Mouse (Mus musculus): ENCODE data around the gene Plb1. TPM values are rescaled to one million over a fixed set of nuclear protein-coding genes. Genes with fewer than 3 reads are reported as not detected.

The Plb1 gene
- polyA plus RNA-seq, 1 experiment from 2014 or later = not detected

DNA sequence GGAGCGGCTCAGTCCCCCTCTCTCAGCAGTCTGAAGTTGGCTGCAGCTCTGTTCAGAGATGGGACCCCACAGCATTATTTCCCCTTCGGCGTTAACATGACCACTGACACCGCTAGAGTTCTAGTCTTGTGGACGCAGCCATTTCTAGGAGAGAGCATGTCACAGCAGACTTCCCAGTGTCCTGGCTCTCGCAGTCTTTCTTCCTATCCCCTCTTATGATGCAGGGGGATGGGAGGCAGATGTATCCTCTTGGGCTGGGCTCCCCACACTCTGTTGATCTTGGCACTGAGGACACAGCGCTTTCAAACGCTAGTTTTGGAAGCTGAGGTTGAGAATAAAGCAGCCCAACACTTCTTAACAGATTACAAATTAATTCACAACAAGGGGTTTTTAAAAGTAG is 24.0 kb upstream of the Plb1 start:
- 64% methylated on average over 8 of the region's 8 CpGs for WGBS (ENCODE audit: insufficient replicate concordance)
- no peak overlapping the region for H3K27ac ChIP-seq
- no peak overlapping the region for H3K4me3 ChIP-seq
- H3K4me2 ChIP-seq = no peak overlapping the region
- H3K9ac ChIP-seq = no peak overlapping the region
- no peaks in the 10 kb centered on the region for H3K9me3 ChIP-seq (replicated peaks)
- no peaks in the 10 kb centered on the region for H3K36me3 ChIP-seq
- H3K27me3 ChIP-seq (replicated peaks) = no peaks in the 10 kb centered on the region
- ATAC-seq = no peak
- no peaks in the 10 kb centered on the region for H3K4me1 ChIP-seq

DNA sequence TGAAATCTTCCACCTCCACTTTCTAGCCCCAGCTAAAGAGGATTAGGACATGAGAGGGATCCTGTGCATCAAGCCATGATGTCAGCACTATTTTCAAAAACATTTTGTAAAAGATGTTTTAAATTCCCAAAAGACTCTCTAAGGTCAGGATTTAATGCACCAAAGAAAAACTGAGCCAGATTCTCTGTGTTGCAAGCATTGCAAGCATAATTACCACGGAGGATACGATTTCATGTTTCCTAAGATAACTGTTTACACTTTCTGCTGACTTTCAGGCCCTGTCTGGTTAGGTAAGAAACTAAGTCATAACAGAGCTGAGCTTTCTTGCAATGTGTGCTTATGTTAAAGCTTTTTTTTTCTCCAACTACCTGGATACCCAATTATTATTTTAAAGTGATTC is 21.5 kb upstream of the Plb1 start:
- Histone ChIP-seq H3K4me3 (no peak overlapping the region), H3K4me1 (no peaks in the 10 kb centered on the region), H3K27ac (no peak overlapping the region), H3K4me2 (no peak overlapping the region), H3K36me3 (no peaks in the 10 kb centered on the region), H3K27me3 (replicated peaks) (no peaks in the 10 kb centered on the region), H3K9ac (no peak overlapping the region), H3K9me3 (replicated peaks) (no peaks in the 10 kb centered on the region)
- ATAC-seq = no peak
- WGBS (ENCODE audit: insufficient replicate concordance) = 57% methylated on average over 2 of the region's 2 CpGs

DNA sequence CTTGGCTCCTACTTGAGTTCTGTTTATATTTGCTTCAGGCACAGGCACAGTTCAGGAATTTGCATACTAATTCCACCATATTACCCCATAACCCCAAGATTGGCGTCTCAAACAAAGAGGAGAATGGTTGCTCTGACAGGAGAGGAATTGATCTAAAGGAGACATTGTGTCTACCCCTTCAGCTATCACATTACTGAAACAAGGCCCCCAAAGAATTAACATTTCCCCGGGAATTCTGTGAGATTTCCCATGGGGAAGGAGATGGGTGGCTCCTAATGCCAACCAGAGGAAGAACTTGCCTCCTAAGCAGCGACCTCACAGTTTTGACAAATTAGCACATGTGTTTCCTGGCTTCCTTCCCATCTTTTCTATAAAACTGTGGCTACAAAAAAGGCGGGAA is 18.8 kb upstream of the Plb1 start:
- no peaks in the 10 kb centered on the region for H3K4me1 ChIP-seq
- no peaks in the 10 kb centered on the region for H3K36me3 ChIP-seq
- H3K27ac ChIP-seq = no peak overlapping the region
- H3K4me2 ChIP-seq = no peak overlapping the region
- H3K9me3 ChIP-seq (replicated peaks) = no peaks in the 10 kb centered on the region
- H3K9ac ChIP-seq = no peak overlapping the region
- no peak for ATAC-seq
- 61% methylated on average over 4 of the region's 4 CpGs for WGBS (ENCODE audit: insufficient replicate concordance)
- H3K4me3 ChIP-seq = no peak overlapping the region
- H3K27me3 ChIP-seq (replicated peaks) = no peaks in the 10 kb centered on the region

DNA sequence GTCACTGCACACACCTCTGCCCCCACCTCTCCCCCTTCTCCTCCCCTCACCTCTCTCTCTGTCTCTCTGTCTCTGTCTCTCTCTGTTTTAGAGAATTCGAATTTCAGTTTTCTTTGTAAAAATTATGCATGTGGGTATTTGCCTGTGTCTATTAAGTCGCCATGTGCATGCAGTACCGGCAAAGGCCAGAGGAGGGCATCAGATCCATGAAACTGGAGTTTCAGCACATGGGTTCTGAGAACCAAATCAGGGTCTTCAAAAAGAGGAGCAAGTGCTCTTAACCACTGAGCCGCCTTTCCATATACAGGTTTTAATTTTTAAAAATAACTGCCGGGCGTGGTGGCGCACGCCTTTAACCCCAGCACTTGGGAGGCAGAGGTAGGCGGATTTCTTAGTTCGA is 17.0 kb upstream of the Plb1 start:
- H3K9ac ChIP-seq = no peak overlapping the region
- no peaks in the 10 kb centered on the region for H3K27me3 ChIP-seq (replicated peaks)
- H3K36me3 ChIP-seq = no peaks in the 10 kb centered on the region
- 64% methylated on average over 10 of the region's 10 CpGs for whole genome bisulfite sequencing (ENCODE audit: insufficient replicate concordance)
- no peaks in the 10 kb centered on the region for H3K4me1 ChIP-seq
- ATAC-seq = no peak
- H3K4me2 ChIP-seq = no peak overlapping the region
- no peak overlapping the region for H3K4me3 ChIP-seq
- H3K9me3 ChIP-seq (replicated peaks) = no peaks in the 10 kb centered on the region
- no peak overlapping the region for H3K27ac ChIP-seq

DNA sequence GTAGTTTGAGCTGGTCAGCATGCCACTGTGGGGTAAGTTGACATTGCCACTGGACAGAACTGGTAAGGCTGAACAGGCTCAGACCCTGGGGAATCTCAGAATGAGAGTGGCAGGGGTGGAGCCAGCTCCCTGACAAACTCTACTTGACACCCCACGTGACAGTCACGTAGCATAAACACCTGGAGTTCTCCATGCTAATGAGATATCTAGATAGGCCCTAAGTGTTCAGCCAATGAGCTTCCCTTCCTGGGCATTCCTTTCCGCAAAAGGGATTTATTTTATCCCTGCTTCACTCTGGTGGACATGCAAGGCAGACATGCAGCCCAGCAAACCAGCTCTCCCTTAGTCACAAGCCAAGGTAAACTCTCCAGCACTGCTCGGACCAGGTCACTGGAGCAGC is 16.0 kb upstream of the Plb1 start:
- no peak overlapping the region for H3K27ac ChIP-seq
- ATAC-seq = no peak
- no peaks in the 10 kb centered on the region for H3K36me3 ChIP-seq
- no peak overlapping the region for H3K9ac ChIP-seq
- H3K27me3 ChIP-seq (replicated peaks) = no peaks in the 10 kb centered on the region
- no peaks in the 10 kb centered on the region for H3K9me3 ChIP-seq (replicated peaks)
- H3K4me2 ChIP-seq = no peak overlapping the region
- H3K4me1 ChIP-seq = no peaks in the 10 kb centered on the region
- 53% methylated on average over 4 of the region's 4 CpGs for WGBS (ENCODE audit: insufficient replicate concordance)
- H3K4me3 ChIP-seq = no peak overlapping the region

DNA sequence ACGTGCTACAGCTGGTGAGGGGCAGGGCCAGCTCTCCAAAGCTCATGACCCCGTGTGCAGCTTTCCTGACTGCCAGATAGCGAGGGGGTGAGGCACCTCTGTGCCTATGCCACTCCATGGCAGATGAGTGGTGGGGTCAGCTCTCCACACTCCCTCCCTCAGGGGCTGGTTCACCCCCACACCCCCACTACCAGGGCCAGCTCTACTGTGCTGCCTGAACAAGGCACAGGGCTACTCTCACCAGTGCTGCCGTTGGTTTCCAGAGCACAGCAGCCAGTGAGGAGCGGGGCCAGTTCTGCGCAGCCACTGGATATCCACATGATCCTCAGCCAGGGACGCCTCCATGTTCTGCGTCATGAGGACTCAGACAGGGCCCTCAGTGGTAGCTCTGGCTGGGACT is 15.0 kb upstream of the Plb1 start:
- Histone ChIP-seq H3K9ac (no peak overlapping the region), H3K9me3 (replicated peaks) (no peaks in the 10 kb centered on the region), H3K36me3 (no peaks in the 10 kb centered on the region), H3K4me2 (no peak overlapping the region), H3K27ac (no peak overlapping the region), H3K4me3 (no peak overlapping the region), H3K4me1 (no peaks in the 10 kb centered on the region), H3K27me3 (replicated peaks) (no peaks in the 10 kb centered on the region)
- WGBS (ENCODE audit: insufficient replicate concordance) = 67% methylated on average over 8 of the region's 8 CpGs
- ATAC-seq = no peak

DNA sequence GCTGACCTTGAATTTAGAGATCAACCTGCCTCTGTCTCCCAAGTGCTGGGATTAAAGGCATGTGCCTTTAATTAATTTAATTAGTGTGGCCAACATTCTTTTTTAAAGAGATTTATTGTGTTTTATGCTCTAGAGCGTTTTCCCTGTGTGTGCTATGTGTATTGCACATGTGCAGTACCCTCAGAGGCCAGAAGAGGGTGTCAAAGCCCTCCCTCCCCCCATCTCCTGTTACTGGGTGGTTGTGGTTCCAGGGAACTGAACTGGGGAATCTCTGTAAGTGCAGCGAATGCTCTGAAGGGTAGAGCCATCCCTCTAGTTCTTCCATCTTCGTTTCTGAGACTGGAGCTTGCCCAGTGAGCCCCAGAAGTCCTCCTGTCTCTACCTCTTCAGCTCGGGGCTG is 2.1 kb upstream of the Plb1 start:
- no peaks in the 10 kb centered on the region for H3K36me3 ChIP-seq
- no peak for ATAC-seq
- H3K4me2 ChIP-seq = no peak overlapping the region
- H3K27ac ChIP-seq = no peak overlapping the region
- H3K4me1 ChIP-seq = no peaks in the 10 kb centered on the region
- 32% methylated on average over 4 of the region's 4 CpGs for WGBS (ENCODE audit: insufficient replicate concordance)
- no peak overlapping the region for H3K9ac ChIP-seq
- no peaks in the 10 kb centered on the region for H3K27me3 ChIP-seq (replicated peaks)
- no peaks in the 10 kb centered on the region for H3K9me3 ChIP-seq (replicated peaks)
- H3K4me3 ChIP-seq = no peak overlapping the region

DNA sequence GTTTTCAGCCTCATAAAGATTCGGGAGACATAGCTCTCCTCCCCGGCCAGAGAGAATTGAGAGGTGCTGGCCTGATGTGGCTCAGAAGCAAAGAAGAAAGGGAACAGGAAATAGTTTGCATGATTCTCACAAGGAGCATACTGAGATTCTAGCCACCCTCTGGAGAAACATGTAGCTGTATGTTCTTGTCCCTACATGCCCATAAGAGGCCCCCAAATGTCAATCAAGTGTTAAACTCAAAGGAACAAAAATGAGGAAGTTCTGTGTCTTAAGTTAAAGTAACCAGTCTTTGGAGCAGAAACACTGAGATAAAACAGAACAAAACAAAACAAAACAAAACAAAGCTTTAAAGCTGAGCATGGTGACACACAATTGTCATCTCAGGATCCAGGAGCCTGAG is 6.8 kb downstream of the Plb1 start:
- no peaks in the 10 kb centered on the region for H3K36me3 ChIP-seq
- ATAC-seq = no peak
- WGBS (ENCODE audit: insufficient replicate concordance) = 46% methylated on average over 2 of the region's 2 CpGs

DNA sequence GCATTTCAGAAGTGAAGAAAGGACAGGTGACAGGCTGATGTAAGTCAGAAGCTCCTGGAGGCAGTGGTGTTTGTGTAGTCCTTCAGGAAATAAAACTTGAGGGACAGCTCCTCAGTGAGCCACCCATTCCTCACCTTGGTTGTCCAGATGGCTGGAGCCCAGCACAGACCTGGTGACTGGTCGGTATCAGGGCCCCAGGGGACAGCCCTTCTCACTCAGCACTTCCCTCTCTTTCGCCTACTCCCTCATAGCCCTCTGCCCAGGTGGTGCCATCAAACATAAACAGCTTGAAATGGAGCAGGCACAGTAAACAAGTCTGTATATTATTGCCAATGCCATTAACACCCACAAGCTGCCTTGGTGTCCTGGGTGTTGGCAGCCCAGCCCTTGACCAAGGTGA is 8.2 kb downstream of the Plb1 start:
- 48% methylated on average over 2 of the region's 2 CpGs for WGBS (ENCODE audit: insufficient replicate concordance)
- H3K36me3 ChIP-seq = no peaks in the 10 kb centered on the region
- no peaks in the 10 kb centered on the region for H3K4me1 ChIP-seq
- no peak for ATAC-seq
- no peak overlapping the region for H3K4me3 ChIP-seq
- no peak overlapping the region for H3K9ac ChIP-seq
- H3K9me3 ChIP-seq (replicated peaks) = no peaks in the 10 kb centered on the region
- no peak overlapping the region for H3K4me2 ChIP-seq
- H3K27ac ChIP-seq = no peak overlapping the region
- H3K27me3 ChIP-seq (replicated peaks) = no peaks in the 10 kb centered on the region

More for the DNA sequence above, 6.8 kb downstream of the Plb1 start:
- no peak overlapping the region for H3K4me2 ChIP-seq
- H3K4me3 ChIP-seq = no peak overlapping the region
- H3K9ac ChIP-seq = no peak overlapping the region
- H3K27ac ChIP-seq = no peak overlapping the region
- H3K9me3 ChIP-seq (replicated peaks) = no peaks in the 10 kb centered on the region
- no peaks in the 10 kb centered on the region for H3K27me3 ChIP-seq (replicated peaks)
- H3K4me1 ChIP-seq = no peaks in the 10 kb centered on the region

DNA sequence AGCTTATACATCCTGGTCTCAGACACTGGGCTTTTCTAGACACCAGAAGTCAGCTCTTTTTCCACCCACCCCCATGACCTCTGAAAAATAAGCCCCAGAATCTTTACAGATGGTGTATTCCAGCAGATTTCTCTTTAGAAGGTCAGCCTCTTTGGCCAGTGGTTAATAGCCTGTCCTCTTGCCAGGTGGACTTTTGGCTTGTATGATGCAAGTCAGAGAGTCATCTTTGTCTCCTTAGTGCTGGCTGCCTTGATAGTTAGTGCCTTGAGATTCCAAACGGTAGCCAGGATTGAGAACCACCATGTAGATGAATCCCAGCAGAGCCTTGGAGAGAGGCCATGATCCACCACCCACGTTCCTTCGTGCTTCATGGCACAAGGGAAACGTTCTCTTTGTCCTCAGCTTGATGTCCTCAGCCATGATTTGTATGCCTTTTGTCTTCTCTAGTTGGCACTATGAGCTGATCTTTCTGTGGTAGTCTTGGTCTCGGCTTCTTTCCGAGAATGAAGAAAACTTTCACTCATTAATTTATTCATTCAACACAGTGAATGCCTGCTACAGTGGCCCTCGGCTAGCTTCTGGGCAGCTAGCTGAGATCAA is 10.9 kb downstream of the Plb1 start:
- Histone ChIP-seq H3K9ac (no peak overlapping the region), H3K36me3 (no peaks in the 10 kb centered on the region), H3K27me3 (replicated peaks) (no peaks in the 10 kb centered on the region), H3K4me3 (no peak overlapping the region), H3K9me3 (replicated peaks) (no peaks in the 10 kb centered on the region), H3K4me2 (no peak overlapping the region), H3K4me1 (no peaks in the 10 kb centered on the region), H3K27ac (no peak overlapping the region)
- 66% methylated on average over 7 of the region's 7 CpGs for WGBS (ENCODE audit: insufficient replicate concordance)
- ATAC-seq = no peak

DNA sequence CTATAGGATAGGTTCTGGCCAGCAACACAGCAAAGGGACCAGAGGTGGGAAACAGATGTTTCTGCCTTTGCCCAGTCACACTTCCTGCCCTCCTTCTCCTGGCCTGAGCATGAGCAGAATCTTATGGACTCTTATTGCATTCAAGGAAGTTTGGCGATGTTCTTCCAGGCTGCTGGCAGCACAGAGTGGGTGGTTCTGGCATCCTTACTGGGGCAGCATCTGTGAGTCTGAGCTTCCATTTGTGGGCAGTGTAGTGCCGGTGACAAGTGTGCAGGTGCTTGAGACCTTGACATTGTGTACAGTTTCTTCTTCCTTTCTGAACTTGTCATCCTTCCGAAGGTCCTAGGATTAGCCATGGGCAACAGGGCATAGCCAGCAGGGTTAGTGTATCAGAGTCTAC is 12.9 kb downstream of the Plb1 start:
- WGBS (ENCODE audit: insufficient replicate concordance) = 69% methylated on average over 3 of the region's 3 CpGs
- H3K9ac ChIP-seq = no peak overlapping the region
- H3K4me3 ChIP-seq = no peak overlapping the region
- H3K27ac ChIP-seq = no peak overlapping the region
- no peaks in the 10 kb centered on the region for H3K36me3 ChIP-seq
- no peak for ATAC-seq
- H3K9me3 ChIP-seq (replicated peaks) = no peaks in the 10 kb centered on the region
- no peak overlapping the region for H3K4me2 ChIP-seq
- no peaks in the 10 kb centered on the region for H3K27me3 ChIP-seq (replicated peaks)
- no peaks in the 10 kb centered on the region for H3K4me1 ChIP-seq

DNA sequence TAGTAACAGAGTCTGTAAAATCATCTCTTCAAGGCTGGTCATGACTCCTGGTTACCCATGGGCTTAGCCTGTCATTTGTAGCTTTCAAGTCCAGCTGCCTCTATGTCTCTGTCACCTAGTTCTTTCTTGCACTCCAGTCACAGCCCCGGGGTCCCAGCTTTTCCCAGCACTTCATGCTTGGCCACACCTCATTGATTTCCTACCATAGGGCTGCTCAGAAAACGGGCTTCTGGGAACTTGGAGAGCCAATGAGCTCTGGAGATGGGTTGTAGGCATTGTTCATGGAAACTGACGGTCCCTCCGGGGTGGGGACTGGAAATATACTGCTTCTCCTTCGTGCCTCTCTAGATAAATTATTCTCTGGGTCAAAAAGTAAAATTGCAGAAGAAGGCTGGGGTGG is 28.2 kb downstream of the Plb1 start:
- no peaks in the 10 kb centered on the region for H3K27me3 ChIP-seq (replicated peaks)
- no peak overlapping the region for H3K27ac ChIP-seq
- H3K36me3 ChIP-seq = no peaks in the 10 kb centered on the region
- H3K4me3 ChIP-seq = no peak overlapping the region
- H3K4me1 ChIP-seq = 0 out of 2 replicates have a peak, but pooled peaks cover 10% of the 10 kb centered on the region
- no peaks in the 10 kb centered on the region for H3K9me3 ChIP-seq (replicated peaks)
- WGBS (ENCODE audit: insufficient replicate concordance) = 57% methylated on average over 5 of the region's 5 CpGs
- ATAC-seq = no peak
- no peak overlapping the region for H3K9ac ChIP-seq
- H3K4me2 ChIP-seq = no peak overlapping the region

DNA sequence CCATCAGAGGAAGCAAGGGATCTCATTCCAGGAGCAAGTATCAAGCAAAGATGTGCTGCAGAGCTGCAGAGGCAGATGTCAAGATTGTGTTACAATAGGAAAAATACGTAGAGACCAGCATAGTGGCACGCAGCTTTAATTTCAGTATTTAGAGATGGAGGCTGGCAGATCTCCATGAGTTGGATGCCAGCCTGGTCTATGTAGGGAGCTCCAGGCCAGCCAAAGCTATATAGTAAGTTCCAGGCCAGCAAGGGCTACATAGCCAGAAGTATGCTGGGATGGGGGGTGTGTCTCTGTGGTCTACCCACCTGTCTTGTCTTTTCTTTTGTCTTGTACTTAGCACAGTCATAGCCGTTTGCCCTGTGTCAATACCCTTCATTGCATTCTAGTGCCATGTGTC is 28.7 kb downstream of the Plb1 start:
- Histone ChIP-seq H3K27me3 (replicated peaks) (no peaks in the 10 kb centered on the region), H3K4me1 (0 out of 2 replicates have a peak, but pooled peaks cover 10% of the 10 kb centered on the region), H3K36me3 (no peaks in the 10 kb centered on the region), H3K9me3 (replicated peaks) (no peaks in the 10 kb centered on the region), H3K9ac (no peak overlapping the region), H3K4me2 (no peak overlapping the region), H3K4me3 (no peak overlapping the region), H3K27ac (no peak overlapping the region)
- WGBS (ENCODE audit: insufficient replicate concordance) = 77% methylated on average over 3 of the region's 3 CpGs
- no peak for ATAC-seq
